Mouse (Mus musculus): ENCODE measurements around the gene Itga10. TPM values are rescaled to one million over a fixed set of nuclear protein-coding genes. Genes with fewer than 3 reads are reported as not detected.

The Itga10 gene
- polyA plus RNA-seq, 1 experiment: 0.49 TPM

DNA sequence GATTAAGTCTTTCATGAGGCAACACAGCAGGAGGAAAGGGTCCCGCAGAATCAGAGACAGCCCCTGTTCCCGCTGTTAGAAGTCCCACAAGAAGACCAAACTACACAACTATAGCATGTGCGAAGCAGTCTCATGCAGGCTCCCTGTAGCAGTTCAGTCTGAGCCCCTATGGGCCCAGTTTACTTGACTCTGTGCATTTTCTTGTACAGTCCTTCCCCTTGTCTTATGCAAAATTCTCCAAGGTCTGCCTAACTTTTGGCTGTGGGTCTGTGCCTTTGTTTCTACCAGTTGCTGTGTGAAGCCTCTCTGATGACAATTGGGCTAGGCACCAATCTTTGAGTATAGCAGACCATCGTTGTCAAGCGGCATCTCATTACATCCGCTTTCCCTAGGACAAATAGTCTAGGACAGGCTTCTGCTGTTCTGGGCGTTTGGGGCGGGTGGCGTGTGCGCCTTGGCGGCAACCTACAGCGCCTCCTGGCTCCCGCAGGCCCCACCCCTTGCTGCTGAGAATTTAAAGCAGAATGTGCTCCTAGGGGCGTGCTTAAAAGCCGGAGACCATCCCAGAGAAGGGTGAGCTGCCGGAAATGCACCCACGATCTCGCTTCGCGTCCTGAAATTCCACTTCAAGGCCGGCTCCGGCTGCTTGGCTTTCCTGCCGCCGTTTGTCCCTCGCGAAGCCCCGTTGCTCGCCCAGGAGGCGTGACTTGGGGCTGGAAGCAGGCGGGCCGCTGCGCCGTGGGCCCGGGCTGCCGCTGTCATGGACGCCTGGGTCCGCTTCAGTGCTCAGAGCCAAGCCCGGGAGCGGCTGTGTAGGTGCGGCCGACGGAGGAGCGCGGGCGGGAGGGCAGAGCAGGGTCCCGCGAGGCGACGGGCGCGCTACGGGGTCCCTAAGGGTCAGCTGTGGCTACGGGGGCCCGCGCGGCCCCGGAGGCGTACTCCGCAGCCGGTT, 10.2 kb upstream of the Itga10 start, which contains the start of the genes Pex11b and Gm42957:
TSS of gene Pex11b (plus strand) at position 449 of the 952 bp plus-strand sequence.
TSS of gene Gm42957 (plus strand) at position 547 of the 952 bp plus-strand sequence.
- H3K4me3 ChIP-seq (ENCODE audit: low read depth, low read length): peak within 1 kb of the TSS; percentile 92
- no peaks in the 10 kb centered on the region for H3K27me3 ChIP-seq (ENCODE audit: control insufficient read depth, insufficient read depth, low read length)
- H3K27ac ChIP-seq (ENCODE audit: insufficient read depth, low read depth, low read length): peak within 1 kb of the TSS; percentile 74
- TF ChIP-seq CTCF (IDR thresholded peaks at IDR 0.05; ENCODE audit: extremely low read depth, insufficient read length, insufficient replicate concordance, low read depth, low read length) (peak; percentile 24; the same call in 1 of the 2 replicates), POLR2A (IDR thresholded peaks at IDR 0.05; ENCODE audit: low read depth, low read length) (peak; percentile 49; the same call in 1 of the 2 replicates)
- 3% methylated on average over 60 of the region's 60 CpGs for WGBS
- H3K4me1 ChIP-seq (ENCODE audit: control insufficient read depth, insufficient read depth, insufficient read length, low read length): peaks cover 6% of the 10 kb centered on the region; the same call in 1 of the 2 replicates
- H3K36me3 ChIP-seq (ENCODE audit: control insufficient read depth, insufficient read depth, low read length): peaks cover 21% of the 10 kb centered on the region

DNA sequence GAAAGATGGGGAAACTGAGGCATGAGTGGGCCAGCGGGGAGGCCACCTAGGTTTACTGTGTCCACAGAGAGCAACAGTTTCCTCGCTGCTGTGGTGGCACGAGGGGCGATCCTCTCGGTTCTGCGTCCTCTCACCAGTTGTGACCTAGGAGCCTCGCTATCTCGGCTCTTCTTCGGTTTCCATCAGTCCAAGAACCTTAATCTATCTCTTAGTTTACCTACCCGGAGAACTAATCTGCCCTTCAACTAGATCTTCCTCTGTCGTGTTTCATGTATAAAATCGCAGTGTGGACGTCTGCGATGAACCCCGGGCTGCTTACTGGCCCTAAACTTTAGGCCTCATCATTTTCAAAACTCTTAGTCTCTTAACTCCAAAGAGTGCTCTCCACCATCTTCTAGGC, 9.5 kb upstream of the Itga10 start:
- peak overlapping the region; percentile 92 for H3K4me3 ChIP-seq (ENCODE audit: low read depth, low read length)
- TF ChIP-seq CTCF (IDR thresholded peaks at IDR 0.05; ENCODE audit: extremely low read depth, insufficient read length, insufficient replicate concordance, low read depth, low read length): no peak
- no peak for TF ChIP-seq POLR2A (IDR thresholded peaks at IDR 0.05; ENCODE audit: low read depth, low read length)
- peaks cover 21% of the 10 kb centered on the region for H3K36me3 ChIP-seq (ENCODE audit: control insufficient read depth, insufficient read depth, low read length)
- peaks cover 6% of the 10 kb centered on the region; the same call in 1 of the 2 replicates for H3K4me1 ChIP-seq (ENCODE audit: control insufficient read depth, insufficient read depth, insufficient read length, low read length)
- 2% methylated on average over 15 of the region's 15 CpGs for WGBS
- H3K27ac ChIP-seq (ENCODE audit: insufficient read depth, low read depth, low read length): peak overlapping the region; percentile 74
- H3K27me3 ChIP-seq (ENCODE audit: control insufficient read depth, insufficient read depth, low read length): no peaks in the 10 kb centered on the region

DNA sequence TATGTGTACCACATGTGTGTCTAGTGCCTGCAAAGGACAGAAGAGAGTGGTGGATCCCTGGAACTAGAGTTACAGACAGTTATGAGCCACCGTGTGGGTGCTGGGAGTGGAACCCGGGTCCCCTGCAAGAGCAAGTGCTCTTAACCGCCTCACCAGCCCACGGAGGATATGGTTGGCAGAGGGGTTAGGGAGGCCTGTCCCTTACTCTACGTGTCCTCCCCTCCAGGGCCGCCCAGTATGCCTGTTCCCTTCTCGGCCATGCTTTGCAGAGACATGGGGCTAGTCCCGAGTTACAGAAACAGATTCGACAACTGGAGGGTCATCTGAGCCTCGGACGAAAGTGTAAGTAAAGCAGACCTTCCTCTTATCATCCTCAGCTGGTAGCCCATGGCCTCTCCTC, 8.9 kb upstream of the Itga10 start:
- Histone ChIP-seq H3K36me3 (ENCODE audit: control insufficient read depth, insufficient read depth, low read length) (peaks cover 20% of the 10 kb centered on the region), H3K4me1 (ENCODE audit: control insufficient read depth, insufficient read depth, insufficient read length, low read length) (peaks cover 6% of the 10 kb centered on the region; the same call in 1 of the 2 replicates), H3K27ac (ENCODE audit: insufficient read depth, low read depth, low read length) (peak overlapping the region; percentile 42), H3K4me3 (ENCODE audit: low read depth, low read length) (peak overlapping the region; percentile 55), H3K27me3 (ENCODE audit: control insufficient read depth, insufficient read depth, low read length) (no peaks in the 10 kb centered on the region)
- WGBS: 27% methylated on average over 11 of the region's 11 CpGs
- TF ChIP-seq CTCF (IDR thresholded peaks at IDR 0.05; ENCODE audit: extremely low read depth, insufficient read length, insufficient replicate concordance, low read depth, low read length): no peak
- TF ChIP-seq POLR2A (IDR thresholded peaks at IDR 0.05; ENCODE audit: low read depth, low read length): no peak

DNA sequence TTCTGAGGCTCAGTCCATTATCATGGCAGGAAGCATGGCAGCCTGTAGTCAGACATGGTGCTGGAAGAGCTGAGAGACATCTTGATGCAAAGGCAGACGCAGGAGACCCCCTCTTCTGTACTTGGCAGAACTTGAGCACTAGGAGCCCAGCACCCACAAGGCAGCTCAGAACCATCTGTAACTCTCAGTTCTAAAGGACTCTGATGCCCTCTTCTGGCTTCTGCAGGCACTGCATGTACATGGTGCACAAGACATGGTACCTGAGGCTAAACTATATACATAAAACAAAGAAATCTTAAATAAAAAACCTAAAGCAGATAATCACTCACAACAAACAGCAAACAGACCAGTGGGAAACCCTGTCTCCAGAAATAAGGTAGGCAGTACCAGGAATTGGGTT, 6.2 kb upstream of the Itga10 start:
- 87% methylated on average over 1 of the region's 1 CpGs for WGBS
- peaks cover 6% of the 10 kb centered on the region; the same call in 1 of the 2 replicates for H3K4me1 ChIP-seq (ENCODE audit: control insufficient read depth, insufficient read depth, insufficient read length, low read length)
- H3K27me3 ChIP-seq (ENCODE audit: control insufficient read depth, insufficient read depth, low read length): no peaks in the 10 kb centered on the region
- H3K4me3 ChIP-seq (ENCODE audit: low read depth, low read length): no peak overlapping the region
- TF ChIP-seq POLR2A (IDR thresholded peaks at IDR 0.05; ENCODE audit: low read depth, low read length) (no peak), CTCF (IDR thresholded peaks at IDR 0.05; ENCODE audit: extremely low read depth, insufficient read length, insufficient replicate concordance, low read depth, low read length) (peak; percentile 57; the same call in 1 of the 2 replicates)
- no peak overlapping the region for H3K27ac ChIP-seq (ENCODE audit: insufficient read depth, low read depth, low read length)
- H3K36me3 ChIP-seq (ENCODE audit: control insufficient read depth, insufficient read depth, low read length): peaks cover 22% of the 10 kb centered on the region

DNA sequence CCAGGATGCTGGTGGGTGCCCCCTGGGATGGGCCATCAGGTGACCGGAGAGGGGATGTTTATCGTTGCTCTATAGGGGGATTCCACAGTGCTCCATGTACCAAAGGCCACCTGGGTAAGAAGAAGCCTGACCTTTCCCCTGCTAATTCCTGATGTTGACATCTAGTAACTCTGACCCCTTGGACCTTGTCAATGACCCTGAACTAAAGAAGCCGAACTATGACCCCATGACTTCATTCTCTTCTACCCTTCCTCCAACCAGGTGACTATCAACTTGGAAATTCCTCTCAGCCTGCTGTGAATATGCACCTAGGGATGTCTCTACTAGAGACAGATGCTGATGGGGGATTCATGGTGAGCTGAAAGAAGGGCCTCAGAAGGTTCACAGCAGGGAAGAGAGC, 2.0 kb downstream of the Itga10 start:
- Histone ChIP-seq H3K27me3 (ENCODE audit: control insufficient read depth, insufficient read depth, low read length) (no peaks in the 10 kb centered on the region), H3K4me1 (ENCODE audit: control insufficient read depth, insufficient read depth, insufficient read length, low read length) (no peaks in the 10 kb centered on the region), H3K27ac (ENCODE audit: insufficient read depth, low read depth, low read length) (no peak overlapping the region), H3K36me3 (ENCODE audit: control insufficient read depth, insufficient read depth, low read length) (peaks cover 19% of the 10 kb centered on the region), H3K4me3 (ENCODE audit: low read depth, low read length) (no peak overlapping the region)
- TF ChIP-seq POLR2A (IDR thresholded peaks at IDR 0.05; ENCODE audit: low read depth, low read length) (no peak), CTCF (IDR thresholded peaks at IDR 0.05; ENCODE audit: extremely low read depth, insufficient read length, insufficient replicate concordance, low read depth, low read length) (no peak)
- WGBS: 91% methylated on average over 3 of the region's 3 CpGs

DNA sequence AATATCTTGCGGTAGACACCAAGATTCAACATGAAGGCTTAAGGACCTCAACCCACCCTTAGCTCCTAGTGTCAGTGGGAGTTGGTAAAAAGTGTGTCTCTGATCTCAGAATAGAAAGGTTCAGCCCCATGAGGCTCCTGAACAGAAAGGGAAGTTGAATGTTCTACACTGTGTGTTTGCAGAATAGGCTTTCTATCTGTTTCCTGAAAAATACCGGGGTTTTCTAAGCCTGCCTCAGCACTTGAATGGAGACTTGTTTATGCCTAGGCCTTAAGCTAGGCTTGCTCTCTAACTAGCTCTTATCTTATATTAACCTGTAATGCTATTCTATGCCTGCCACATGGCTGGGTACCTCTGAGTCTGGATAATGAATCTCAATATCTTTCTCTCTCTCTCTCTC, 15.5 kb downstream of the Itga10 start:
- no peak for TF ChIP-seq CTCF (IDR thresholded peaks at IDR 0.05; ENCODE audit: extremely low read depth, insufficient read length, insufficient replicate concordance, low read depth, low read length)
- TF ChIP-seq POLR2A (IDR thresholded peaks at IDR 0.05; ENCODE audit: low read depth, low read length): no peak
- Histone ChIP-seq H3K27me3 (ENCODE audit: control insufficient read depth, insufficient read depth, low read length) (no peaks in the 10 kb centered on the region), H3K36me3 (ENCODE audit: control insufficient read depth, insufficient read depth, low read length) (peaks cover 2% of the 10 kb centered on the region; the same call in 1 of the 2 replicates), H3K4me1 (ENCODE audit: control insufficient read depth, insufficient read depth, insufficient read length, low read length) (no peaks in the 10 kb centered on the region), H3K4me3 (ENCODE audit: low read depth, low read length) (no peak overlapping the region), H3K27ac (ENCODE audit: insufficient read depth, low read depth, low read length) (no peak overlapping the region)
- WGBS: 76% methylated on average over 2 of the region's 2 CpGs

DNA sequence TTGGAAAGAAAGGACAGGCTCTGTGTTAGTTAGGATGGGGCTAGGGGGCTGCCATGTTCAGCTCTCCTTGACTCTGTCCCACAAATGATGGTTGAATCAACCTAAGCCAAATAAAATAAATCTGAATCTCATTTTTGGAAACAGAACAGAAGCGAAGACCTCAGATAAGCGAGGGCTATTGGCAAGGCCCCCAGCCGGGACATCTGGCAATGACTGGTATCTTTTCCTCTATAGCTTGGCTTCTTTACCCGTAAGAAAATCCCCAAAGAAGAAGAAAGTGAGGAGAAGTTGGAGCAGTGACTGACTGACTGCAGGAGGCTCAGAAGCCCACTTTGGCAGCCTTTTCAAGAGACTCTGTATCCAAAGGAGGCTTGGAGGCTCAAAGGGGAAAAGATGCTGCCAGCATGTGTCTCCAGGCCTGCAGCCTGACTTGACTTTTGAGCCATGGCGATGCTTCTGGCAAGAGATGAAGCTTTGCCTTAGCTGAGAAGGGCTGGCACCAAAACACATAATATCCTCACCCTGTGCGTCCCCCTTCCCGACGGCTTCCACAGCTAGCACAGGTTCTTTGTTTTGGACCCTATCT, 17.4 kb downstream of the Itga10 start:
- 69% methylated on average over 8 of the region's 8 CpGs for WGBS
- TF ChIP-seq POLR2A (IDR thresholded peaks at IDR 0.05; ENCODE audit: low read depth, low read length): no peak
- no peak for TF ChIP-seq CTCF (IDR thresholded peaks at IDR 0.05; ENCODE audit: extremely low read depth, insufficient read length, insufficient replicate concordance, low read depth, low read length)
- no peaks in the 10 kb centered on the region for H3K4me1 ChIP-seq (ENCODE audit: control insufficient read depth, insufficient read depth, insufficient read length, low read length)
- H3K27ac ChIP-seq (ENCODE audit: insufficient read depth, low read depth, low read length): no peak overlapping the region
- H3K36me3 ChIP-seq (ENCODE audit: control insufficient read depth, insufficient read depth, low read length): no peaks in the 10 kb centered on the region
- no peak overlapping the region for H3K4me3 ChIP-seq (ENCODE audit: low read depth, low read length)
- no peaks in the 10 kb centered on the region for H3K27me3 ChIP-seq (ENCODE audit: control insufficient read depth, insufficient read depth, low read length)
